Mouse (Mus musculus) liver, embryonic 14.5 days (tissue): ENCODE measurements around the gene Rad51b.

Source experiments
- CTCF ChIP-seq: IDR thresholded peaks from 2 replicates; pipeline ENCODE4 v1.5.1; 2016; ENCODE audit warnings: antibody characterized with exemption, low read depth, control low read depth
- EP300 ChIP-seq: IDR thresholded peaks from 2 replicates; pipeline ENCODE4 v1.6.1; 2016; ENCODE audit warnings: antibody characterized with exemption, low read depth

- TF ChIP-seq CTCF (no peak), EP300 (no peak)
These were observed 210.1 kb downstream of the Rad51b start for GRCm38 (mm10) chr12:79507141-79507681.
